Mouse (Mus musculus): ENCODE results near the gene Sh3bgr.

The Sh3bgr gene

DNA sequence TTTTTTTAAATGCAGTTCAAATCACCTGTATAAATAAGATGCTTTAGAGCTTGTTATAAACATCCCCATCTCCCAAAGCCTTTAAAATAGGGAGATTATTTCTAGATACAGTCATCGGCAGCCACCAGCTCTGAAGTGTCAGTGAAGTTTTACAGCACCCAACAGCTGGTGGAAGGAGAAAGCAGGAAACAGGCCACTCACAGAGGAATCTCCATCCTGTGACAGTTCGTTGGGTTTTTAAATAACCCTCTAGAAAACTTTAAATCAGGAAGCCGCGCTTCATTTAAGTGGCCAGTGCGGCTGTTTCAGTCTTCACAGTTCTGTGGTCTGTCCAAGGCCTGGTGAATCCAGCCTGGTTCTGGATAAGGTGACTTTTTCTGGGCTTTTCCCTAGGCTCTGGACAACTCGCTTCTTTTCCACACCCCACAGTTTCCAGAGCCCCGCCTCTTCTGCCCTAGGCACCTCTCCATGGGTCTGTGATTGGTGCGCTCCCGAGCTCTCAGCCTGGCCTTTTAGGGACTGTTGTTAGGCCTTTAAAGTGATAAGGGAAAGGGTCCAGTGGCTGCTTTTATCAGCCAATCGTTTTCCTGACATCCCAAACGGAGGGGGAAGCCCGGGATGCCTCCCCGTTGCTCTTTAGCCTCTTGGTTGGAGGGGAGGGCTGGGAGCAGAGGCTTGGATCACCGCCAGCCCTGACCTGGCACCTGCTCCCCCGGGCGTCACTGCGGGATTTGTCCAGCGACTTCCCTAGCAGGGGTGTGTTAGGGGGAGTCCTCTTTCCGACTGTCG lies at the start of gene Sh3bgr:
Gene Sh3bgr (plus strand): TSS at position 538 of the 789 bp plus-strand sequence.
- in situ Hi-C loops (cut with MseI, MboI): no loop called here

DNA sequence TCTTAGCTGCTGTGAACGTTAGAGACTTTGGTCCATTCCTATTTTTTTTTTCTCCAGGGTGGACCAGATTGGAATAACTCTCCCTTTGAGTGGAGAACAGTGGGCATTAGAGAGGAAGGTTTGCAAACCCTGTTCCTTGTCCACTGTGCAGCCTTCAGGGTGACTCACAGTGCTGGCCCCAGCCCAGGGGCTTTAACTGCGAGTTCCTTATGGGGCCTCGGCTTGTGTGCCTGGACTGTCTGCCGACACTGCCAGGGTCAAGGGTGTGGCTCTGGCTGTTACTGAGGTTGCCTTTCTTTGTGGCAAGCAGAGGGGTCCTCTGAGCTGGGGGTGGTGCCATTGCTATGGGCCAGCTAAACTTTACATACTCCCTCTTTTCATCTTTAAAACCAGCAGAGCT lies 49.3 kb upstream of the Sh3bgr start:
- in situ Hi-C loops (cut with MseI, MboI): loop anchor here in 1 of 2 experiments (5.0 kb wide), 1 partner anchor 34 kb away; no protein-coding TSS in a partner anchor

DNA sequence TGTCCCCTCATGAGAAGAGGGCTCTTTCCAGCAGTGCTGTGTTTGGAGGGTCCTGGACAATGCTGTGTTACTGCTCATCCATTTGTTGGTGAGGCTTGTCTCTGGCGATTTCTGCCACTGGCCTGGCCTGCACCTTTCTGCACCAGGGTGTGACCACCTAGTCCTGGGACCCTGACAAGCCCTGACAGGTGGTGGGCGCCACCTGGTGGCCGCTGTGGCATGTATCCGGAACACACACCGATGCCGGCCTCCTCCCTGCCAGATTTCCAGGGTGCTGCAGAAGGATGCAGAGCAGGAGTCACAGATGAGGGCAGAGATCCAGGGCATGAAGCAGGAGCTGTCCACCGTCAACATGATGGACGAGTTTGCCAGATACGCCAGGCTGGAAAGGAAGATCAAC lies 48.7 kb upstream of the Sh3bgr start:
- in situ Hi-C loops (cut with MseI, MboI): loop anchor here in 1 of 2 experiments (5.0 kb wide), 1 partner anchor 34 kb away; no protein-coding TSS in a partner anchor

DNA sequence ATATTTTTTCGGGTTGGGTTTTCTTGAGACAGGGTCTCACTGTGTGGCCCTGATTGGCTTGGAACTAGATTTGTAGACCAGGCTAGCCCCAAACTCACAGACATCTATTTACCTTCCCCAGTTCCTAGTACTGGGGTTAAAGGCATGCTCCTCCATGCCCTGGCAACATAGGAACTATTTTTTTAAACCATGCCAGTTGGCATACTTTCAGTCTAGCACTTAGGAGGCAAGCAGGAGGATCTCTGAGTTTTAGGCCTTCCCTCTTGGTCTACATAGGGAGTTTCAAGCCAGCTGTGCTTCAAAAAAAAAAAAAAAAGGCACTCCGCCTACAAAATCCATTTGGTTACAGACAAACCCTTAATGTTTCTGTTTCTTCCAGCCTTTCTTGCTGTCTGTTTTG lies 45.8 kb upstream of the Sh3bgr start:
- in situ Hi-C loops (cut with MseI, MboI): loop anchor here in 1 of 2 experiments (5.0 kb wide), 1 partner anchor 37 kb away; no protein-coding TSS in a partner anchor

DNA sequence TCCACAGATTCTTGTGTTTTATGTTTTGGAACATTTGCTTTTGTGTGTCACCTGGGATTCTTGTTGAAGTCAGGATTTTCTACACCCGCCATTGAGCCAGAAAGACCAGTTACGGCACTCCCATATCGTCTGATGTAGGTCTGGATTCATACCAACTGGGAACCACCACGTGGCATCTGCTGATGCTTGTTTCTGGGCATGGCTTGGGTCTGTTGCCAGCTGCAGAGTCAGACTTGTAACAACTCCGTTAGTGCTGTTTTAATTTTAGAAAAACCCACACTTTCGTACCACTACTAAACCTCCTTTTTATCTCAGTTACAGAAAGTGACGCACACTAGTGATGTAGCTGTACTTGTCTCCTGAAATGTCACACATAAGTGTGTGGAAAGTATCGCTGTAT lies 44.2 kb upstream of the Sh3bgr start:
- in situ Hi-C loops (cut with MseI, MboI): no loop called here

DNA sequence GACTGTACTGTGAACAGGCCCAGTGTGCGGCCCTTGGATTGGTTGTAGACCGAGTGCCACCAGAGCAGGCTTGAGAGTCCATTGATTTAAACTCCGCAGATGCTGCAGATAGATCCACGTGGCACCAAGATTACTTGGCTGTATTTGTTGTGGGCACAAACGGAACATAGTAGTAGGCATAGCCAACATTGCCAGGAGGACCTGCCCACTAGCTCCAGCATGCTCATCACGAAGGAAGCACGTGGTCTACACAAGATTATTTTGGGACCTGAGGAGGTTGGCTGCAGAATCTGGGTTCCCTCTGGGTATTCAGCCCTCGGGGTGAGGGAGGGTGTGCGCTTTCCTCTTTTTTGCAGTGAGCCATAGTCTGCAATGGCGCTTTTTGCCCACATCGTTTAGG lies 43.1 kb upstream of the Sh3bgr start:
- in situ Hi-C loops (cut with MseI, MboI): no loop called here

DNA sequence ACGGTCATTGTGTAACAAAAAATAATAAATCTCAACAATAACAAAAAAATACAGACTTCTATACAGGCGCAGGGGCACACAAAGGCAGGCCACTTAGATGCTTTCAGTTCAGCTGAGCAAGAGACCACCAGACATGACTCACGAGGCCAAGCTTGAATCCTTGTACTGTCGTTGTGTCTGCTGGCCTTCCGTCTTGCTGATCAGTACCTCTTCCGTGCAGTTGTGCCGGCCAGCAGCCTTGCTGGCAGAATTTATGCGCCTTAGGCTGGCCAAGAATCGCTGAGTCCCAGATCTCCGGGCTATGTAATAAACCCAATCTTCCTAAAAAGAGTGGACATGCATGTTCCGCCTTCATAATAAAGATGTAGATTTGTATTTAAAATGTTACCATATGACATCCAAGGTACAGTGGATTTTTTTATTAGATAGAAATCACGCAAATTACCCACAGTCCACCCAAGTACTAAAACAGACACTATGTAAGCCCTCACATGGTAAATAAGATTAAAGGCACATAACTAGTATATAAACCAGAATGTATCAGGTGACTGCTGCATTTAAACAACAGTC lies 41.7 kb upstream of the Sh3bgr start:
- in situ Hi-C loops (cut with MseI, MboI): no loop called here

DNA sequence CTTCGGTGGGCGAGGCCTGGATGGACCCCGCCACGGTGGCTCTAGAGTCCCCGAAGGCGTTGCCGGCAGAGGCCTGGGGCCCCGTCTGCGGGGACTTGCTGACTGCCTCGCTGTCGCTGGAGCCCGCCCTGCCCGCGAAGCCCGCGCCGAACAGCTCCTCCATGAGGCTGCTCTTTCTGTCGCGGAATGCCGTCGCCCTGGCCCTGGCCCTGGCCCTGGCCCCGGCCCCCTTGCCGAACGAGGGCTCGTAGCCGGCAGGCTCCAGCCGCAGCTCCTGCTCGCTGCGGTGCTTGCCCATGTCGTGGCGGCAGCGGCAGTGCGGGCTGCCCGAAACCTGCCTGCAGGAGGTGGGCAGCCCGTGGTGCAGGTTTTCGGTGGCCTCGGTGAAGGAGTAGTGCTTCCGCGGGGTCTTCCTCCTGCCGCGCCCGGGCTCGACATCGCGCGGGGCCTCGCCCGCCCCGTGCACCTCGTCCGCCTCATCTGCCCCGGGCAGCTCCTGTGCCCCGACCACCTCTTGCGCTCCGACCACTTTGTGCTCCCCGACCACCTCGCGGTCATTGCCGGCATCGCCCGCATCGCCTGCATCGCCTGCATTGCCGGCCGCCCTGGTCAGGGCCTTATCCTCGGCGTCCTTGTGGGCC lies 41.0 kb upstream of the Sh3bgr start:
- in situ Hi-C loops (cut with MseI, MboI): no loop called here

DNA sequence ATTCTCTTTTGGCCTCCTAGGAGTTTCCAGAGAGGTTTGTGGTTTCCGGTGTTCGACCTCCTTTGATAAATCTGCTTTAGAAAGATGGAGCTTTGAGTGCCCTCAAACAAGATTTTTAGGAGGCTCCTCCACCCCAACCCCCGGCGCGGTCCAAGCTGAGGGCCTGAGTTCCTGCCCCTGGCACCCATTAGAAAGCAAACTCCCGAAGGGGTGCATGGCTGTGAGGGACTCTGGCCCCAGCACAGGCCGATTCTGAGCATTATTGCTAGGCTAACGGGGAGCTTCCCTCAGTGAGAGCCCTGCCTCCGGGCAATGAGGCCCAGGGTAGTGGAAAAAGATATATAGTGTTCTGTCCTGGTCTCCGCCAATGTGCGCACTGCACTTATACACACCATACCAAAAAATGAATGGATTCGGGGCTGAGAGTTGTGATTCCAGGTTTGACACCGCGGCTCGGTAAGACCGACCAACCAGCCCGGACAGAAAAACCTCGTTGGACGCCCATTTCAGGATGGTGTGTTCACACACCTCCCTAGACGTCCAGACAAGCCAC lies 40.4 kb upstream of the Sh3bgr start:
- in situ Hi-C loops (cut with MseI, MboI): no loop called here

DNA sequence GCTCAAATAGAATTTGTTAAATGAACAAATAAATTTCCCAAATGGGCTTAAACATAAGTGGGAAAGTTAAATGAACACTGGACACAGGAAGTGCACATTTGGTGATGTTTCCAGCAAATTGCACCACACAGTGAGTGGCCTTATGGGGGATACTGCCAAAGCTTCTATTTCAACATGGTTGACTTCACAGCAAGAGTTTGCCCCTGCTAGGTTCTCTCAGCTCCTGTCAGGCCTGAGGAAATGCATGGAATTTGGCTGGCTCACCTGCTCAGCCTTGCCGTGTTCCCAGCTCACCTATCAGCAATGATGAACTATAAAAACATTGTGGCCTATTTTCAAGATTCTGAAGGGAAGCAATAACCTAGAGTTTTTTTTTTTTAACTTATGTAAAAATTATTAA lies 39.3 kb upstream of the Sh3bgr start:
- in situ Hi-C loops (cut with MseI, MboI): no loop called here

DNA sequence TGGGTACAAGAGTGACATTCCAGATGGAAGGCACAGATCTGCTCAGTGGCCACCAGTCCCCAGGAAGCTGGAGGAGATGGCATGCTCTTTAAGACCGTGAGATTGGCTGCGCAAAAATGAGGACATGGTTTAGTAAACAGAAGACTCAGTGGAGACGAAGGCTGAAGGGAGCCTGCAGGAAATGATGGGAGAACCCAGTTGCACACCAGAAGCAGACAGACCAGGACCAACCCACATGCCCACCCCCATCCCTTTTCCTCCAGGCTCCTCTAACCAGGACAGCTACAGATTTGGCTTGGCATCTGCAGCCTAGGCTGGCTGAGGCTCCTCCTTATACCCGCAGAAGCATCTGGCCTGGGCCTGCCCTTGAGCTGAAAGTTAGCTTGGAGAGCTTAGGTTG lies 38.9 kb upstream of the Sh3bgr start:
- in situ Hi-C loops (cut with MseI, MboI): no loop called here

DNA sequence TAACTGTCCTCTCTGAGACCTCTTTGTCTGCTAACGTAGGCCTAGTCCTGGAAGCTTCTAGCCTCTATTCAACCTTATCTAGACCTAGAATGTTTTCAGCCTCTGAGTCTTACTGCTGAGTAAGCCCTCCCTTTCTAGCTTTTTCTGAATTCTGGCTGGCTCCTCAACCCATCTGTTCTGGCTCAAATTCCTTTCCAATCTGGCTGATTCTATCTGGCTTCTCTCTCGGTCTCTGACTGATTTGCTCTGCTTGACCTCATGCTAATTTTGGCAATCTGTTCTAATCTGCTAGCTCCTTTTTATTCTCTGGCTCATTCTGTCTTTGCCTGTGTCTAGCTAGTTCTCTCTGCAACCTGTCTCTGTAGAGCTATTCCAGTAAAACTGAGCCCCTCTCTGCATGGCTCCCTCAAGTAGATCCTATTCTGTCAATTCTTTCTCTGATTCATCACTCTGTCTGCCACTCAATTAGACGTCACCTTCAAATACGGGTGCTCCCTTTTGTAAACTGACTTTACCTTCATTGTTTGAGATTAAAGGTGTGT lies 34.5 kb upstream of the Sh3bgr start:
- in situ Hi-C loops (cut with MseI, MboI): no loop called here

DNA sequence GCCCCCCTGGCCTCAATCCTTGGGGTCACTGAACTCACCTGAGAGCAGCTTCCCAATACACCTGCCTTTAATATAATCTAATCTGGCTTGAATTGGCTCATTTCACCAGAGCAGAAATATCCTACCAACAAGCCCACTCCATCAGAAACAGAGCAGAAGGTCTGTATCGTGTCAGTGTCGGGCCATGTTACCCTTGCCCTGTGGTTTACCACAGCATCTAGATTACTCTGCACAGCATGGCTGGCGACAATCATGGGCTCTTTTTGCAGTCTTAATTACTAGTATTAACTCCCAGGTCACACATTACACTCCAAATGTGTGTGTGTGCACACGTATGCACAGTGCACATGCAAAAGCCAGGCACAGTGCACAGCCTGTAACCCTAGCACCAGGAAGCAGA lies 31.4 kb upstream of the Sh3bgr start:
- in situ Hi-C loops (cut with MseI, MboI): no loop called here

DNA sequence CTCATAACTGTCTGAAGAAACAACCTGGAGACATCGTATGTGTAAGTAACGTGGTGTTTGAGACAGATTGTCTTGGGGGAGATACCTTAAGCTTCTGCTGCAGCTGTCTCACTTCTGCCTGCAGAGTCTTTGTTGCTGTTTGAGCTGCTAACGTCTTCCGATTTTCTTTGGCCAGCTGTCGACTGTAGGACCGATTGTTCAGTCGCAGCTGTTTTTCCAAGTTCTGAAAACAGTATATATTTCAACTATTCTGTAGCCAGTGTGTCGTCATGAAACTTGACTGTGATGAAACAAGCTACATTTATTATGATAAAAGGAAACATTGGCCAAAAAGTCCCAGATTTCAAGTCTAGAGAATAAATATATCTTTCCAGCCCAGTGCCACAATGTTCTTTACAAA lies 26.6 kb upstream of the Sh3bgr start:
- in situ Hi-C loops (cut with MseI, MboI): no loop called here

DNA sequence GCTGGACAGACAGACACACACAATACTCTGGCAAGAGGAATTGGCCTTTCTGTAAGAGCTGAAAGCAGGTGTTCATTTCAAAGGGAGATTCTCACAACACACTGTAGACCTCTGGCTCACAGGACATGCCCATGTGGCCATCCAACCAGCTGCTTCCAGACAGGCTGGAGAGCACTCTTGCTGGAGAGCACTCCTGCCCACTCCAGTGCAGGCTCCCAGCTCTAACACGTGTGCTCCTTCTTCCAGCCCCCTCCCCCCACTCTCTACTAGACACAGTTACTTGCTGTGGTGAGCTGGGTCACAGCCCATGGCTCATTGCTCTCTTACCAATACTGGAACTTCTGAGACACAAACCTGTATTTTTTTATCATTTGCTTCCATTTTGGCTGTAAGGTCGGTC lies 24.9 kb upstream of the Sh3bgr start:
- in situ Hi-C loops (cut with MseI, MboI): no loop called here

DNA sequence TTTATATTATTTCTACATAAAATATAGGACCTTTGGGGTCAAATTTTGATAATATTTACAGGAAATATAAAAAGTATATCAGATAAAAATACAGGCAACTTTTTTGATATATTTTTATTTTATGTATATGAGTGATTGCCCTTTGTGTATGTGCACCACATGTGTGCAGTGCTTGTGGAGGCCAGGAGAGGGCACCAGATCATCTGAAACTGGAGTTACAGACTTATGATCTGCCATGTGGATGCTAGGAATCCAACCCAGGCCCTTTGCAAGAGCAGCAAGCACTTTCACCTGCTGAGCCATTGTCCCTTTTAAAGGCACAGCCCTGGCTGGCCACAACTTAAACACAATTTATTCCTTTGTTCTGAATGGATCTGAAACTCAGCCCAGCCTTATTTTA lies 21.1 kb upstream of the Sh3bgr start:
- in situ Hi-C loops (cut with MseI, MboI): no loop called here

DNA sequence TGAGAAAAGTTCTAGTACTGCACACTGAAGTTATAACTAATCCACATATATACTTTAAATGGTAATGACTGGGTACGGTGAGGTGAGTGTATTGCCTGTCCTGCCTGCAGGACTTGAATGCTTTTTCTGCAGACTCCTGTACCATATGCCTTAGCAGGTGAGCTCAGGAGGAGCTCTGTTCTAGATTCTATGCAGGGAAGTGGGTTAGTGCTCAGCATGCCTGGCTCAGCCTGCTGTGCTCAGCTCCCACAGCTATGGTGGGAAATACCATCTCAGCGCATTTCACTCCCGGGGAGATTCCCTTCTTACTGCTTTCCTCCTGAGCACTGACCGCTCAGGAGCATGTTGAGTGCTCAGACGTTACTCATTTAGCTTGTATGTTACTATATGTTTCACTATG lies 12.6 kb upstream of the Sh3bgr start:
- in situ Hi-C loops (cut with MseI, MboI): no loop called here

DNA sequence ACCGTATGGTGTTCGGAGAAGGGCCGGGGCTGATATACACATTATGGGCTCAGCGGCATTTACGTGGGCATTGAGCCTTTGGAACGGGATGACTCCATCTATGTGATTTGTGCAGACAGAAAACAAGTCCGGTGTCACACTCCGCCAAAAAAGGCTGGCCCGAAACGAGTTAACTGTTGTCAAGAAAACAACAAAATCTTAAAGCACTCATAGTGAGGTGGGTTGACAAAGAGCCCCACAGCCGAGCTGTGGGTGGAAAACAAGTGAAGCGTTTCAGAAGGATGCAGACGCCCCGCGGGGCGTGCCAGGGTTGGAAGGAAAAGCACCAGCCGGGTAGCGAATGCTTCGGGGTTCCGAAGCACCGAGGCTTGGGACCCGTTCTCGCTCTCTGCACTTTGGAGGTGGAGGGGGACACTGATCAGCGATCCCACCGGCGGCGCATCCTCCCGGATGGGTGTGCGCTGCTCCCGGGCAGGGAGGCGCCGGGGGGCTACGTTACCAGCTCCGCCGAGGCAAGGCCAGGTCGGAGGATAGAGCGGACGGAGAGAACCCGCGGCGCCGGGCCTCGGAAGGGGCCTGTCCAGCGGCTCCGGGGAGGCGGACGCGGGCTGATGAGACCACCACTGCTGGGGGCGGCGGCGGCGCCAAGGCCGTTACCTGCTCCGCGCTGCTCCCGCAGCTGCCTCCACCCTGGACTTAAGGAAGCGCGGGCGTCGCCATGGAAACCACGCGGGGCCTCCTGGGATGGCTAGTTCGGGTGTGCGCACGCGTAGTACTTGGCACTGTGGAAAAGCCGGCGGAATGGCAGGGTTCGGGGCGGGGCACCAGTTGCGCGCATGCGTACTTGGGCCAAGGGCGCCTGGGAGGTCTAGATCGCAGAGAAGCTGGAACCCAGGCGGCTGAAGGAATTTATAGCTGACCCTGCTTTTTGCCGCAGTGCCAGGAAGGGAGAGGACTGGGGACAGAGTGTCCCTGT lies 8.4 kb upstream of the Sh3bgr start, which contains the start of gene Lca5l:
Gene Lca5l (minus strand): TSS at position 741 of the 976 bp plus-strand sequence.
- in situ Hi-C loops (cut with MseI, MboI): no loop called here

DNA sequence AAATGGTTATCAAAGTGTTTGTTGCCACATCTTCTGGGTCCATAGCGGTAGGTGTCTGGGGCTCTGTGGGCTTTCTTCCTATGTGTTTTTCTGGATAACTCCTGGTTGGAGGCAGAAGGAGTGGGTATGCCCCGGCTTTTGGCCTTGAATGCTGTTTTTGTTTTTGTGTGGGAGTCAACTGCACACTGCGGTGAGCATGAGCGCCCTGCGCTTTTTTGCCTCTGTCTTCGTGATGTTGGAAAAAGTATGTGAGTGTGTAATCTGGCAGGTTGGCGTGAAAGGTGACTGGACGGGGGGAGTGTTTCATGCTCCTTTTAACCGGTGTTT lies 415 bp downstream of the Sh3bgr start:
- in situ Hi-C loops (cut with MseI, MboI): no loop called here

DNA sequence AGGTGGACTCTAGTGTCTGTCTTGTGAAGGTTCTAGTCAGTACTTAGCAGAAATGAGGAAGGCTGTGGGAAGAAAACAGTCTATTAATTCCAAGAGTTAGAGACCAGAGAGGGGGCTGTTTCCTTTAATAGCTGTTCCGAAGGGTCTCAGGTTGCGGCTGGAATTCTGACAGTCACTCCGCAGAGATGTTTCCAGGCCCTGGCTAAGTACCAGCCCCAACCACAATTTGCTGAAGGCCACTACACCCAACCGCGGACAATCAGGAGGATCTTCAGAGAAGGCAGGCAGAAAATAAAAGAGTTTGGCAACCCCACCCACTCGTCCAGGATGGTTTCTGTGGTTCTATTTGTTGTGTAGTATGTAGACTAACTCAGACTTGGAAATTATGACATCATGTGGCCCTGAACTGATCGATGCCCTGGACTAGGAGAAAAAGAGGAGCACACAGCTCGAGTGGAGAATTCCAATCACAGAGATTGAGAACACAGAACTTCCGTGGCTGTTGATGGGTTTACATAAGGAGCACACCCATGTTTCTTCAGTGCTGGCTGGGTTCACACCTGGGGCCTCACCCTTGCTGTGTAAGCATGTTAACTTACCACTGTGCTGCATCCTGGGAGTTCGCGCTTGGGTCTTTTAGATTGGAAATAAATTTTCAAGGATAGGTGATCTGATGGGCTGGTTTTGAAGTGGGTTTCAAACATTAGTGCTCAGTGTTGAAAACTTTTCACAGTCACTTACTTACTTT lies 1.4 kb downstream of the Sh3bgr start:
- in situ Hi-C loops (cut with MseI, MboI): no loop called here
